ENCODE assay signal across 8 mouse cellular contexts in the genomic region with DNA sequence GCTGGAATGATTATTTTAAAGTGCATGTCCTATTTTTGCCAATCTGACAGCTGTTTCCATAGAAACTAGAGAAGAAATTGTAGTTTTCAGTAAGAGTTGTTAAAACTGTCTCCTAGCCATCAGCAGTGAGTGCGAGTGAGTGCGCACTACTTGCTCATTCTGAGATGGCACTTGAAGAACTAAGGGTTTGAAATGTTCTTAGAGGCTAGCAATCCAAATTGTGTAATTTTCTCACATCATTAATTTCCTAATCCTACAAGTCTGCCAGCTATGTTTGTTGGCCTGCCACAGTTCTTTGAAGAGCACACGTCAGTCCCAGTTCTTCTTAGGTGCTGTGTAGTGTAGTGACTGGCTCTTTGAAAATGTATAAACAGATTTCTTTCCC. TPM values are rescaled to one million over a fixed set of nuclear protein-coding genes. Genes with fewer than 3 reads are reported as not detected.
DNase-seq lines count a peak whose midpoint lies in the region; ATAC-seq and TF ChIP-seq lines count a peak whose summit lies in the region.

No protein-coding gene starts in this region.

- peak overlapping the region; percentile 45 for H3K4me2 ChIP-seq in kidney, embryonic 16.5 days (replicated peaks; ENCODE audit: low read depth, low read length)
- peak overlapping the region; percentile 66 for H3K4me2 ChIP-seq in forebrain, embryonic 12.5 days
- H3K4me2 ChIP-seq in limb, embryonic 13.5 days (replicated peaks): peak overlapping the region; percentile 61
- H3K4me2 ChIP-seq in midbrain, postnatal 0 days (ENCODE audit: low read depth, low read length, poor library complexity, severe bottlenecking): peak overlapping the region; percentile 62

- H3K4me3 ChIP-seq in kidney, embryonic 16.5 days (ENCODE audit: low read length): peak overlapping the region; percentile 63
- peak overlapping the region; percentile 64; the same call in 1 of the 2 replicates for H3K4me3 ChIP-seq in forebrain, embryonic 12.5 days (replicated peaks)
- peak overlapping the region; percentile 61 for H3K4me3 ChIP-seq in limb, embryonic 13.5 days
- peak overlapping the region; percentile 66 for H3K4me3 ChIP-seq in midbrain, postnatal 0 days (ENCODE audit: low read depth, low read length)

- no peaks in the 10 kb centered on the region for H3K9me3 ChIP-seq in kidney, embryonic 16.5 days (ENCODE audit: low read length)
- no peaks in the 10 kb centered on the region for H3K9me3 ChIP-seq in forebrain, embryonic 12.5 days
- no peaks in the 10 kb centered on the region for H3K9me3 ChIP-seq in limb, embryonic 13.5 days
- no peaks in the 10 kb centered on the region for H3K9me3 ChIP-seq in midbrain, postnatal 0 days (ENCODE audit: low read length)

- no peak overlapping the region for H3K27ac ChIP-seq in kidney, embryonic 16.5 days (ENCODE audit: low read length)
- peak overlapping the region; percentile 38; the same call in 1 of the 2 replicates for H3K27ac ChIP-seq in forebrain, embryonic 12.5 days
- H3K27ac ChIP-seq in limb, embryonic 13.5 days: no peak overlapping the region
- peak overlapping the region; percentile 90; the same call in 1 of the 2 replicates for H3K27ac ChIP-seq in midbrain, postnatal 0 days (ENCODE audit: low read depth, low read length)

- H3K27me3 ChIP-seq in kidney, embryonic 16.5 days (ENCODE audit: insufficient read depth, low read length): no peaks in the 10 kb centered on the region
- peaks cover 12% of the 10 kb centered on the region; the same call in 1 of the 2 replicates for H3K27me3 ChIP-seq in forebrain, embryonic 12.5 days
- no peaks in the 10 kb centered on the region for H3K27me3 ChIP-seq in limb, embryonic 13.5 days
- H3K27me3 ChIP-seq in midbrain, postnatal 0 days (ENCODE audit: insufficient read depth, low read length): no peaks in the 10 kb centered on the region

- H3K9ac ChIP-seq in kidney, embryonic 16.5 days (replicated peaks; ENCODE audit: low read length): peak overlapping the region; percentile 75
- no peak overlapping the region for H3K9ac ChIP-seq in forebrain, embryonic 12.5 days
- peak overlapping the region; percentile 87; the same call in 1 of the 2 replicates for H3K9ac ChIP-seq in limb, embryonic 13.5 days
- H3K9ac ChIP-seq in midbrain, postnatal 0 days (replicated peaks; ENCODE audit: low read length, poor library complexity, severe bottlenecking): peak overlapping the region; percentile 75; the same call in 1 of the 2 replicates

- ATAC-seq in kidney, embryonic 16.5 days (ENCODE audit: low FRiP score, low TSS enrichment): no peak
- ATAC-seq in forebrain, embryonic 12.5 days (ENCODE audit: low FRiP score): no peak
- no peak for ATAC-seq in limb, embryonic 13.5 days (ENCODE audit: low FRiP score, low read depth)
- no peak for ATAC-seq in midbrain, postnatal 0 days (ENCODE audit: low FRiP score)

- WGBS in kidney, embryonic 16.5 days: 42% methylated on average over 3 of the region's 3 CpGs
- 19% methylated on average over 3 of the region's 3 CpGs for WGBS in forebrain, embryonic 12.5 days
- 46% methylated on average over 3 of the region's 3 CpGs for WGBS in limb, embryonic 13.5 days
- 20% methylated on average over 3 of the region's 3 CpGs for WGBS in midbrain, postnatal 0 days

- 0 out of 2 replicates have a peak, but pooled peaks cover 3% of the 10 kb centered on the region for H3K36me3 ChIP-seq in kidney, embryonic 16.5 days (ENCODE audit: insufficient read depth, low read length)
- H3K36me3 ChIP-seq in forebrain, embryonic 12.5 days (replicated peaks): no peaks in the 10 kb centered on the region
- H3K36me3 ChIP-seq in limb, embryonic 13.5 days: 0 out of 2 replicates have a peak, but pooled peaks cover 4% of the 10 kb centered on the region
- no peaks in the 10 kb centered on the region for H3K36me3 ChIP-seq in midbrain, postnatal 0 days (ENCODE audit: insufficient read depth, low read length)

- no peak for DNase-seq in kidney, postnatal 36 days
- DNase-seq in midbrain, postnatal 0 days (ENCODE audit: low spot score): no peak
- no peak for DNase-seq in right cerebral cortex, adult 18-20 months
- no peak for DNase-seq in thymus, postnatal 0 days (ENCODE audit: low spot score)
- DNase-seq in kidney, postnatal 4 days: no peak

- peaks cover 5% of the 10 kb centered on the region; the same call in 1 of the 2 replicates for H3K4me1 ChIP-seq in kidney, embryonic 16.5 days (ENCODE audit: insufficient read depth, low read length)
- H3K4me1 ChIP-seq in forebrain, embryonic 12.5 days: peaks cover 8% of the 10 kb centered on the region
- peaks cover 6% of the 10 kb centered on the region for H3K4me1 ChIP-seq in limb, embryonic 13.5 days
- no peaks in the 10 kb centered on the region for H3K4me1 ChIP-seq in midbrain, postnatal 0 days (ENCODE audit: insufficient read depth, low read length)

- no peak for TF ChIP-seq CTCF in midbrain, postnatal 0 days (IDR thresholded peaks at IDR 0.05)

RNA-seq across cellular contexts. Expression of a gene that starts 0.9 kb away (rescaled TPM):
- polyA plus RNA-seq in kidney, embryonic 16.5 days (2015; fragmentation: Nextera tagmentation; extraction: Ambion mirVana): 25.0 and 27.1 TPM in 2 replicates
- polyA plus RNA-seq in forebrain, embryonic 12.5 days (2016; fragmentation: Nextera tagmentation; extraction: Ambion mirVana): 12.0 and 13.4 TPM in 2 replicates
- polyA plus RNA-seq in limb, embryonic 13.5 days (2015; fragmentation: Nextera tagmentation; extraction: Ambion mirVana): 16.6 and 17.2 TPM in 2 replicates
- total RNA-seq in midbrain, postnatal 0 days (2014; rRNA removed): 7.7 and 7.9 TPM in 2 replicates
- 8.2 and 8.6 TPM in 2 replicates for polyA plus RNA-seq in midbrain, postnatal 0 days (2015; fragmentation: Nextera tagmentation; extraction: Ambion mirVana)
- 52.9 and 54.5 TPM in 2 replicates for polyA plus RNA-seq in thymus, postnatal 0 days (2015; fragmentation: Nextera tagmentation; extraction: Ambion mirVana)

RNA-seq across cellular contexts. Expression of a gene that starts 23.9 kb away (rescaled TPM):
- polyA plus RNA-seq in kidney, embryonic 16.5 days (2015; fragmentation: Nextera tagmentation; extraction: Ambion mirVana): not detected in 2 replicates
- 0.08 TPM in 1 of 2 replicates, not detected in the other for polyA plus RNA-seq in forebrain, embryonic 12.5 days (2016; fragmentation: Nextera tagmentation; extraction: Ambion mirVana)
- polyA plus RNA-seq in limb, embryonic 13.5 days (2015; fragmentation: Nextera tagmentation; extraction: Ambion mirVana): not detected in 2 replicates
- not detected in 2 replicates for total RNA-seq in midbrain, postnatal 0 days (2014; rRNA removed)
- not detected in 2 replicates for polyA plus RNA-seq in midbrain, postnatal 0 days (2015; fragmentation: Nextera tagmentation; extraction: Ambion mirVana)
- polyA plus RNA-seq in thymus, postnatal 0 days (2015; fragmentation: Nextera tagmentation; extraction: Ambion mirVana): not detected in 2 replicates

Comparison
In these comparisons a context has a peak if more than half of its experiments do, and no peak if none do; other contexts are left out.
1. H3K27ac ChIP-seq: peak in forebrain, embryonic 12.5 days (single experiment) and midbrain, postnatal 0 days (single experiment); none in kidney, embryonic 16.5 days (single experiment) and limb, embryonic 13.5 days (single experiment).
2. Peak in every context shown above with its lines, with median percentiles within 50 percentile points of each other: H3K4me2 ChIP-seq and H3K4me3 ChIP-seq.